Mouse (Mus musculus) cerebellum, adult 9-11 months (tissue): ENCODE data around the gene D10Wsu102e.

Experiments
- DNase-seq: peaks from one replicate; pipeline ENCODE4 v3.0.0; 2022

The D10Wsu102e gene

GRCm38 (mm10) chr10:83359956-83360355 lies at the start of gene D10Wsu102e:
Gene D10Wsu102e (plus strand): TSS chr10:83360221.
- peak; percentile 98 for DNase-seq

- DNase-seq: no peak
These were observed 49.7 kb upstream of the D10Wsu102e start for GRCm38 (mm10) chr10:83310356-83310755.

GRCm38 (mm10) chr10:83313033-83313432 lies 47.0 kb upstream of the D10Wsu102e start:
- DNase-seq: no peak

GRCm38 (mm10) chr10:83320396-83320795 lies 39.6 kb upstream of the D10Wsu102e start:
- DNase-seq: no peak

- DNase-seq: peak; percentile 81
These were observed 39.2 kb upstream of the D10Wsu102e start for GRCm38 (mm10) chr10:83320870-83321269.

GRCm38 (mm10) chr10:83321528-83321927 lies 38.5 kb upstream of the D10Wsu102e start:
- DNase-seq: no peak

GRCm38 (mm10) chr10:83322551-83323100 lies 37.4 kb upstream of the D10Wsu102e start:
- DNase-seq: no peak

- DNase-seq: no peak
These were observed 35.1 kb upstream of the D10Wsu102e start for GRCm38 (mm10) chr10:83324871-83325270.

- no peak for DNase-seq
These were observed 34.1 kb upstream of the D10Wsu102e start for GRCm38 (mm10) chr10:83325903-83326302.

GRCm38 (mm10) chr10:83326648-83327285 lies 33.3 kb upstream of the D10Wsu102e start:
- no peak for DNase-seq

- DNase-seq: no peak
These were observed 31.2 kb upstream of the D10Wsu102e start for GRCm38 (mm10) chr10:83328791-83329190.

GRCm38 (mm10) chr10:83330336-83330735 lies 29.7 kb upstream of the D10Wsu102e start:
- DNase-seq: no peak

- no peak for DNase-seq
These were observed 28.2 kb upstream of the D10Wsu102e start for GRCm38 (mm10) chr10:83331811-83332210.

GRCm38 (mm10) chr10:83332581-83332980 lies 27.4 kb upstream of the D10Wsu102e start:
- no peak for DNase-seq

GRCm38 (mm10) chr10:83336336-83336735 lies 23.7 kb upstream of the D10Wsu102e start:
- DNase-seq: no peak

- peak; percentile 89 for DNase-seq
These were observed 22.7 kb upstream of the D10Wsu102e start, which contains the start of gene Slc41a2 for GRCm38 (mm10) chr10:83337159-83337951. Gene Slc41a2 (minus strand): TSS chr10:83337882.

- no peak for DNase-seq
These were observed 21.9 kb upstream of the D10Wsu102e start for GRCm38 (mm10) chr10:83337971-83338598.

- DNase-seq: no peak
These were observed 18.8 kb upstream of the D10Wsu102e start for GRCm38 (mm10) chr10:83341226-83341625.

GRCm38 (mm10) chr10:83343171-83343570 lies 16.9 kb upstream of the D10Wsu102e start:
- peak; percentile 45 for DNase-seq

- no peak for DNase-seq
These were observed 16.0 kb upstream of the D10Wsu102e start for GRCm38 (mm10) chr10:83343828-83344685.

- DNase-seq: no peak
These were observed 14.2 kb upstream of the D10Wsu102e start for GRCm38 (mm10) chr10:83345693-83346358.

- no peak for DNase-seq
These were observed 13.7 kb upstream of the D10Wsu102e start for GRCm38 (mm10) chr10:83346359-83346736.
